17 mouse cellular contexts compared by ENCODE assay signal in the genomic region with DNA sequence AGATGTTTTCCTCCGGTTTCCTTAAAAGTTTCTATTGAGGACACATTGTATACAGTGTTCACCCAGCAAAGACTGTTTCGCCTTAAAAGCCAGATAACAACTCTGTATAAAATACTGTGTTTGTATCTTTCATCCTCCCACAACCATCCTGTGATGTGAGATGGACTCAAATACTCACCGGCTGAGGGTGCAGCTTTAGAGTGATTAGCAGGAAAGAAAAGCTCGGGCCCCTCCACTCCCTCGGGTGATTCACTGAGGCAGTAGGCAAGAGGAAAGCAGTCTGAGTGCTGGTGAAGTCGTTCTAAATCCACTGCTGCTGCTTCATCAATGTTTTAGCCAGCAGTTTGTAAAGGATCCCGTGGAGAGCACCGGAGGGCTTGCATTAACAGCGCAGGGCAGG.
"Had no signal": no experiment of that assay in that cellular context is flagged by ENCODE, and none has a peak within 500 bp of the region (broad histone marks: within the 10 kb centered on the region; RNA-seq: fewer than 3 reads in every experiment).

No protein-coding gene starts in this region.

- H3K36me3 ChIP-seq: liver, embryonic 12.5 days; midbrain, embryonic 10.5 days; midbrain, embryonic 12.5 days; neural tube, embryonic 13.5 days; neural tube, embryonic 15.5 days had no signal

- H3K4me3 ChIP-seq: liver, embryonic 12.5 days; midbrain, embryonic 10.5 days; midbrain, embryonic 12.5 days; myocyte; neural tube, embryonic 13.5 days; neural tube, embryonic 15.5 days had no signal

- H3K4me2 ChIP-seq: liver, embryonic 12.5 days; lung, embryonic 14.5 days; midbrain, embryonic 12.5 days; neural tube, embryonic 13.5 days; neural tube, embryonic 15.5 days had no signal

- H3K27ac ChIP-seq: liver, embryonic 12.5 days; liver, embryonic 14.5 days; midbrain, embryonic 10.5 days; midbrain, embryonic 12.5 days; neural tube, embryonic 13.5 days; neural tube, embryonic 15.5 days had no signal

- H3K4me1 ChIP-seq: liver, embryonic 12.5 days; neural tube, embryonic 15.5 days had no signal

- H3K27me3 ChIP-seq: liver, embryonic 12.5 days; neural tube, embryonic 13.5 days; neural tube, embryonic 15.5 days had no signal

- ATAC-seq: liver, embryonic 12.5 days had no signal

- DNase-seq: lung, adult 18-20 months; lung, embryonic 14.5 days; lung, postnatal 10 days; lung, postnatal 4 days; right cerebral cortex, postnatal 14 days; right cerebral cortex, postnatal 4 days; spleen, adult 18-20 months; thymus, adult 18-20 months; thymus, postnatal 14 days; thymus, postnatal 36 days had no signal

- H3K9ac ChIP-seq: liver, embryonic 12.5 days; liver, embryonic 14.5 days; lung, embryonic 14.5 days; midbrain, embryonic 12.5 days; neural tube, embryonic 13.5 days; neural tube, embryonic 15.5 days had no signal

- H3K9me3 ChIP-seq: liver, embryonic 12.5 days; midbrain, embryonic 10.5 days; midbrain, embryonic 12.5 days; neural tube, embryonic 13.5 days; neural tube, embryonic 15.5 days had no signal
